Mouse (Mus musculus): ENCODE results near the gene C030005K15Rik.
"Not testable (repeated sequence)": the region's sequence is repeated elsewhere in the genome, so short reads cannot be mapped to it uniquely, and the experiment has no call there.

The C030005K15Rik gene

DNA sequence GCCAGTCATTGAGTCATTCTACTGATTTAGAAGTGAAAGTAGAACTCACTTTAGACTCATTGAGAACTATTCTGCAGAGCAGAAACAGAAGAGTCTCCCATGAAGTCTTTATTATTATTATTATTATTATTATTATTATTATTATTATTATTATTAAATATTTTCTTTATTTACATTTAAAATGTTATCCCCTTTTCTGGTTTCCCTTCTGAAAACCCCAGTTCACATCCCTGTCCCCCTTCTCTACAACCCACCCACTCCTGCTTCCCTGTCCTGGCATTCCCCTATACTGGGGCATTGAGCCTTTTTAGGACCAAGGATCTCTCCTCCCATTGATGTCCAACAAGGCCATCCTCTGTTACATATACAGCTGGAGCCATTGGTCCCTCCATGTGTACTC lies at the start of gene C030005K15Rik:
C030005K15Rik (minus strand) TSS at position 101 of the 400 bp plus-strand sequence.
- not testable (repeated sequence) for DNase-seq

GRCm38 (mm10) chr10:97768171-97768749 lies 41.7 kb upstream of the C030005K15Rik start:
- DNase-seq: peak; percentile 4 to 11

- DNase-seq: no peak
Measured at GRCm38 (mm10) chr10:97753821-97754220, 27.3 kb upstream of the C030005K15Rik start.

- no peak for DNase-seq
Measured at GRCm38 (mm10) chr10:97747231-97747630, 20.7 kb upstream of the C030005K15Rik start.

GRCm38 (mm10) chr10:97725929-97726328 lies 626 bp downstream of the C030005K15Rik start:
- DNase-seq: no peak

DNA sequence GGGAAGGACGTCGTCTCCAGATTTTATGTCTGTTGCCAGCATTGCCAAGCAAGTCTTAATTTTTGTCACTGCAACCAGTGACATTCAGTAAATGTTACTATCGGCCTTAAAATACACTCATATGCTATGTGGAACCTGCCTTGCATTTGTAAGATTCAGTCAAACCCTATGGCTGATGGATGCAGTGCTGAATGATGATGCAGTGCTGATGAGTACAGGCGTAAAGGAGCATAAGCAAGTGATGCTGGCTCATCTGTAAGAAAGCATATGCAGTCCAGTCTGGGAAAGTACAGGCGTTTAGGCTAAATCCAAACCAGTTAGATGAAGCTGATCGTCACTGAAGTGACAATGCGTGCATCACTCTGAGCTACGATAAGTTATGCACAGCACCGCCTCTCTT lies 3.8 kb downstream of the C030005K15Rik start:
- no peak for DNase-seq

DNA sequence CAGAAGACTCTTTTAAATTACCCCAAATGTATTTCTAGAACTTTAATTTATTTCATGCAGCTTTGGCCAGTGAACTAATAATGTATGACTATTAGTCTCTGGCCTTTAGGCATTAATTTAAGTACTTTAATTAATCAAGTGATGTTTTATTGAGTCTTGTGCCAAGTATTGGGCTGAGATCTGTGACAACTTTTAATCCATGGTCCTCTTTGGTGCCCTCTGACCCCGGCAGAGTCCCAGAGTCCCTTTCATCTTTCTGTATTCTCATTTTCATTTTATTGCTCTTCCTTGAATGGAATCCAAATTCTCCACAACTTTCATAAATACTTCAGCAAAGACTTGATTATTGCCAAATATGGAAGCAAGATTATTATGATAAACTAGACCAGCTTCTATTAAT lies 5.9 kb downstream of the C030005K15Rik start:
- peak; percentile 73 to 84 for DNase-seq

GRCm38 (mm10) chr10:97718021-97718420 lies 8.5 kb downstream of the C030005K15Rik start:
- DNase-seq: no peak

GRCm38 (mm10) chr10:97717233-97717632 lies 9.3 kb downstream of the C030005K15Rik start:
- no peak for DNase-seq

DNA sequence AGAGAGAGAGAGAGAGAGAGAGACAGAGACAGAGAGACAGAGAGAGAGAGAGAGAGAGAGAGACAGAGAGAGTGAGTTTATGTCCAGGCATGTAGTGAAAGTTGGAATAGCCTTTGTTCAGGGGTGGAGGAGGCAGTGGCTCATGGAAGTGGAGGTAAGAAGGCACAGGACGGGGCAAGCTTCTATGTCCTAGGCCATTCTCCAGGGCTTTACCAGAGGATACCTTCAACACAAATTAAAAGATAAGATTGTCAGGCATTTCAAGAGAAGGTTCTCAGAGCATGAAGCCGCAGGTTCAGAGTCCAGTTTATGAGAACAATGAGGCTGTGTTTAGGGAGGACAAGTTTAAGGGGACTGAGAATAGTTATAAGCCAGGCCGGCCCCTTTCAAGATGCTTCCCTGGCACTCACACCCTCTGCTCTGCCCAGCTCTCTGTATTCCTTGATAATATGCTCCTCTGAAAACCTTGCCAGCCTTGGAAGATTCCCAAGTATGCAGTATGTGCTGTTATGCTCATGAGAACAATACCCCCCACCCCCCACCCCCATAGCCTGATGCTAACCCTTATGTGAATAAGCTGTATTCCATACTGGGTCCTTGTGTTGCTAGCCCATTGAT lies 11.2 kb downstream of the C030005K15Rik start:
- DNase-seq: no peak

- DNase-seq: no peak
Measured at GRCm38 (mm10) chr10:97714584-97714983, 12.0 kb downstream of the C030005K15Rik start.

DNA sequence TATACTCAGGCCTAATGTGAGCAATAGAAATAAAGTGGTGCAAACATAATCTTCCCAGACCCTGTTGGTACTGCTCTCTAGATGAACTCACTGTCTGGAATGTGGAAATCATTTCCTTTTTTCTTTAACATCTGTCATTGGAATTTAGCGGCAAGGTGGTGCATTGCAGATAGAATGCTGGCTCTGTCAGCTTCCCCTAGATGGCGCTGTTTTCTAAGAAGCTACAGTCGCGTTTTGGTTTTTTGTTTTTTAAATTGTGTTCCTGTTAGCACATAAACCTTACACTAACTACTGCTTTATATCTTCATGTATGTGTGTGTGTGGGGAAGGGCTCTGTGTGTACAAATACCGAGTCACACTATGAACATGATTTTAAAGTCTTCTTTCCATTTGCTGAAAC lies 13.9 kb downstream of the C030005K15Rik start:
- DNase-seq: peak; percentile 44 to 56

DNA sequence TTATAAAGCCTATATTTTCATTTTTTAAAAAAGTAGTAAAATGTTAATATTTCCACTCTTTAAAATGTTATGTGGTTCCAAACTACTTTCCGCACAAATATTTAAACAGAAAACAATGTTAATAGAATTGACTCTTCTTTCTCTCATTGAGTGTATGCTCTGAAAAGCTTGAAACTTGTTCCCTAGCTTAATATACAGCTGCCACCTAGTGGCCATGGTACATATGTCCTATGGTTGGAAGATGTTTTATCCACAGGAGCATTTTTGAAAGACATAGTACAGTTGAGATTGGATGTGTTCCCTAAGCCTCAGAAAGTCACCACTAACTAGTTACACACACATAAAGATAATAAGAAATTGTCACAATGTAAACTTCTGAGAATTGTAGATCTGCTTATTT lies 22.0 kb downstream of the C030005K15Rik start:
- peak; percentile 56 to 59 for DNase-seq

GRCm38 (mm10) chr10:97702321-97702720 lies 24.2 kb downstream of the C030005K15Rik start:
- no peak for DNase-seq

GRCm38 (mm10) chr10:97693398-97694135 lies 33.0 kb downstream of the C030005K15Rik start:
- no peak for DNase-seq

GRCm38 (mm10) chr10:97692913-97693312 lies 33.6 kb downstream of the C030005K15Rik start, which contains the start of gene Ccer1:
Gene Ccer1, plus strand, starts transcription at chr10:97693059.
- no peak for DNase-seq

DNA sequence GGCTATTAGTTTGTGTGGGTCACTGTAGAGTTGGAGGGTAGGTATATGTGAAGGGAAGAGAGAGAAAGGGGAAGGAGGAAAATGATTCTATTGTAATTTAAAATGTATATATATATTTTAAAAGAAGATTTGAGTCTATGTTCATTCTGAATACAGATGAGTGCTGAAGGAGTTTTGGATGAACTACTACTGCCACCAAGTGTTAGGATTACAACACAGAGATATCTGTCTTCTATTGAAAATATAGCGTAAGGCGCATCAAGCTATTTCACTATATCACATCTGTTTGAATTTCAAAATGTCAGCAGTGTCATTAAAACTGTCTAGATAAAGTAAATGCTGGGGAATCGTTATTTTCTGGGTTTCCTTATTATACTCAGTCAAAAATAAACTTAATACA lies 37.1 kb downstream of the C030005K15Rik start:
- no peak for DNase-seq

- no peak for DNase-seq
Measured at GRCm38 (mm10) chr10:97687198-97687597, 39.4 kb downstream of the C030005K15Rik start.

- DNase-seq: no peak
Measured at GRCm38 (mm10) chr10:97682981-97683380, 43.6 kb downstream of the C030005K15Rik start.
